ENCODE assay signal across 10 mouse cellular contexts in genomic region chr11:101783584-101783983, GRCm38 (mm10). TPM values are rescaled to one million over a fixed set of nuclear protein-coding genes. Genes with fewer than 3 reads are reported as not detected.
A peak's percentile ranks its signal among the peaks of the same experiment; 100 is the strongest.
DNase-seq lines count a peak whose midpoint lies in the region; ATAC-seq and TF ChIP-seq lines count a peak whose summit lies in the region.
"Had no signal": no experiment of that assay in that cellular context is flagged by ENCODE, and none has a peak within 500 bp of the region (broad histone marks: within the 10 kb centered on the region; RNA-seq: fewer than 3 reads in every experiment).

No protein-coding gene starts in this region.

- H3K4me3 ChIP-seq in lung, embryonic 16.5 days (ENCODE audit: low read length) = peak overlapping the region; percentile 55
- H3K4me3 ChIP-seq in lung, adult 2 months (replicated peaks; ENCODE audit: extremely low read depth, low read depth, low read length) = no peak overlapping the region
- peak overlapping the region; percentile 62 for H3K4me3 ChIP-seq in forebrain, embryonic 10.5 days
- H3K4me3 ChIP-seq in limb, embryonic 11.5 days (ENCODE audit: low read depth, low read length) = peak overlapping the region; percentile 52
- peak overlapping the region; percentile 56 for H3K4me3 ChIP-seq in stomach, embryonic 15.5 days (replicated peaks)

- no peak for DNase-seq in lung, adult 2 months
- no peak for DNase-seq in forebrain, embryonic 10.5 days (ENCODE audit: extremely low spot score, low spot score)
- no peak for DNase-seq in limb, embryonic 11.5 days (ENCODE audit: low spot score)
- no peak for DNase-seq in right cerebral cortex, postnatal 36 days (ENCODE audit: low spot score in 2 of 2)
- no peak for DNase-seq in urinary bladder, postnatal 36 days (ENCODE audit: low spot score in 2 of 2)
- DNase-seq in spleen, adult 12 weeks (ENCODE audit: low spot score) = no peak
- DNase-seq: adrenal gland, postnatal 25 days; kidney, postnatal 25 days had no signal

- 11% methylated on average over 9 of the region's 9 CpGs for WGBS in lung, embryonic 16.5 days
- 28% methylated on average over 9 of the region's 9 CpGs for WGBS in lung, adult 2 months
- WGBS in forebrain, embryonic 10.5 days = 34% methylated on average over 9 of the region's 9 CpGs
- WGBS in limb, embryonic 11.5 days = 24% methylated on average over 9 of the region's 9 CpGs
- 17% methylated on average over 9 of the region's 9 CpGs for WGBS in stomach, embryonic 15.5 days

- peak overlapping the region; percentile 77 for H3K4me2 ChIP-seq in lung, embryonic 16.5 days (ENCODE audit: low read depth, low read length)
- peak overlapping the region; percentile 76 for H3K4me2 ChIP-seq in limb, embryonic 11.5 days (ENCODE audit: low read depth, severe bottlenecking)
- peak overlapping the region; percentile 98 for H3K4me2 ChIP-seq in stomach, embryonic 15.5 days

- no peak for TF ChIP-seq POLR2A in lung, adult 2 months (IDR thresholded peaks at IDR 0.05; ENCODE audit: borderline replicate concordance, extremely low read depth, low read depth, low read length)

- no peak overlapping the region for H3K27ac ChIP-seq in lung, embryonic 16.5 days (ENCODE audit: low read length)
- H3K27ac ChIP-seq in forebrain, embryonic 10.5 days = peak overlapping the region; percentile 85; the same call in 1 of the 2 replicates
- no peak overlapping the region for H3K27ac ChIP-seq in limb, embryonic 11.5 days (replicated peaks; ENCODE audit: low read depth, low read length)
- H3K27ac ChIP-seq in stomach, embryonic 15.5 days = 0 out of 2 replicates have a peak overlapping the region, but pooled peaks have one; percentile 2

- no peak overlapping the region for H3K9ac ChIP-seq in lung, embryonic 16.5 days (ENCODE audit: low read length)
- H3K9ac ChIP-seq in limb, embryonic 11.5 days (ENCODE audit: low read length) = no peak overlapping the region; the same call in 1 of the 2 replicates
- H3K9ac ChIP-seq in stomach, embryonic 15.5 days = no peak overlapping the region

- no peaks in the 10 kb centered on the region for H3K36me3 ChIP-seq in lung, embryonic 16.5 days (ENCODE audit: control insufficient read depth, insufficient read depth, low read length)
- H3K36me3 ChIP-seq in forebrain, embryonic 10.5 days (replicated peaks) = no peaks in the 10 kb centered on the region
- no peaks in the 10 kb centered on the region for H3K36me3 ChIP-seq in limb, embryonic 11.5 days (ENCODE audit: control insufficient read depth, insufficient read depth, low read length)
- H3K36me3 ChIP-seq in stomach, embryonic 15.5 days = no peaks in the 10 kb centered on the region

- no peak for TF ChIP-seq CTCF in lung, adult 2 months (IDR thresholded peaks at IDR 0.05; ENCODE audit: insufficient read depth, low read length)

- no peaks in the 10 kb centered on the region for H3K9me3 ChIP-seq in lung, embryonic 16.5 days (ENCODE audit: control insufficient read depth, low read length)
- no peaks in the 10 kb centered on the region for H3K9me3 ChIP-seq in forebrain, embryonic 10.5 days
- no peaks in the 10 kb centered on the region for H3K9me3 ChIP-seq in limb, embryonic 11.5 days (ENCODE audit: control insufficient read depth, low read length)
- H3K9me3 ChIP-seq in stomach, embryonic 15.5 days = no peaks in the 10 kb centered on the region

- H3K4me1 ChIP-seq in lung, embryonic 16.5 days (replicated peaks; ENCODE audit: control insufficient read depth, insufficient read depth, low read length) = peaks cover 11% of the 10 kb centered on the region
- H3K4me1 ChIP-seq in lung, adult 2 months (ENCODE audit: control insufficient read depth, insufficient read depth, low read length) = peaks cover 5% of the 10 kb centered on the region
- H3K4me1 ChIP-seq in forebrain, embryonic 10.5 days = peaks cover 48% of the 10 kb centered on the region
- H3K4me1 ChIP-seq in limb, embryonic 11.5 days (ENCODE audit: control insufficient read depth, insufficient read depth, low read length) = 0 out of 2 replicates have a peak, but pooled peaks cover 11% of the 10 kb centered on the region
- H3K4me1 ChIP-seq in stomach, embryonic 15.5 days = peaks cover 19% of the 10 kb centered on the region

- H3K27me3 ChIP-seq in lung, embryonic 16.5 days (ENCODE audit: control insufficient read depth, insufficient read depth, low read depth, low read length) = peaks cover 38% of the 10 kb centered on the region
- peaks cover 96% of the 10 kb centered on the region for H3K27me3 ChIP-seq in forebrain, embryonic 10.5 days (ENCODE audit: poor library complexity, severe bottlenecking)
- H3K27me3 ChIP-seq in limb, embryonic 11.5 days (ENCODE audit: control insufficient read depth, insufficient read depth, low read length) = peaks cover 11% of the 10 kb centered on the region; the same call in 1 of the 2 replicates
- H3K27me3 ChIP-seq in stomach, embryonic 15.5 days (replicated peaks) = peaks cover 54% of the 10 kb centered on the region

- no peak for ATAC-seq in lung, embryonic 16.5 days (ENCODE audit: low read depth)
- no peak for ATAC-seq in limb, embryonic 11.5 days (ENCODE audit: insufficient number of reproducible peaks, low FRiP score, low TSS enrichment, low read depth)
- ATAC-seq in stomach, embryonic 15.5 days (ENCODE audit: insufficient read depth, low FRiP score, low read depth) = no peak

RNA-seq across cellular contexts. Expression of gene Etv4, which starts 1.6 kb away (rescaled TPM):
- 10.3 and 13.4 TPM in 2 replicates for polyA plus RNA-seq in lung, embryonic 16.5 days (2015; fragmentation: Nextera tagmentation; extraction: Ambion mirVana)
- polyA plus RNA-seq in lung, adult 2 months (2012; rRNA removed) = 0.60 and 0.95 TPM in 2 replicates
- polyA plus RNA-seq in forebrain, embryonic 10.5 days (2016; fragmentation: Nextera tagmentation; extraction: Ambion mirVana) = 10.2 and 15.0 TPM in 2 replicates
- polyA plus RNA-seq in limb, embryonic 11.5 days (2014; fragmentation: Nextera tagmentation; extraction: Ambion mirVana) = 27.6 and 29.3 TPM in 2 replicates
- polyA plus RNA-seq in stomach, embryonic 15.5 days (2015; fragmentation: Nextera tagmentation; extraction: Ambion mirVana) = 6.8 and 9.0 TPM in 2 replicates

RNA-seq across cellular contexts. Expression of gene Dhx8, which starts 50.9 kb away (rescaled TPM):
- 26.2 and 32.1 TPM in 2 replicates for polyA plus RNA-seq in lung, embryonic 16.5 days (2015; fragmentation: Nextera tagmentation; extraction: Ambion mirVana)
- 9.8 and 13.1 TPM in 2 replicates for polyA plus RNA-seq in lung, adult 2 months (2012; rRNA removed)
- 44.7 and 51.2 TPM in 2 replicates for polyA plus RNA-seq in forebrain, embryonic 10.5 days (2016; fragmentation: Nextera tagmentation; extraction: Ambion mirVana)
- 52.0 and 61.8 TPM in 2 replicates for polyA plus RNA-seq in limb, embryonic 11.5 days (2014; fragmentation: Nextera tagmentation; extraction: Ambion mirVana)
- polyA plus RNA-seq in stomach, embryonic 15.5 days (2015; fragmentation: Nextera tagmentation; extraction: Ambion mirVana) = 27.4 and 28.1 TPM in 2 replicates

Comparison
In these comparisons a context has a peak if more than half of its experiments do, and no peak if none do; other contexts are left out.
1. H3K27ac ChIP-seq: peak in forebrain, embryonic 10.5 days (single experiment) and stomach, embryonic 15.5 days (single experiment); none in lung, embryonic 16.5 days (single experiment) and limb, embryonic 11.5 days (single experiment).
2. Peak in every context shown above with its lines, with median percentiles within 50 percentile points of each other: H3K4me2 ChIP-seq.